Mouse (Mus musculus): Measurements from ENCODE around the gene Mtg2. TPM values are rescaled to one million over a fixed set of nuclear protein-coding genes. Genes with fewer than 3 reads are reported as not detected.
A peak's percentile ranks its signal among the peaks of the same experiment; 100 is the strongest.

Gene Mtg2
- polyA plus RNA-seq, 1 experiment from 2014 or later, result 27.8 TPM

DNA sequence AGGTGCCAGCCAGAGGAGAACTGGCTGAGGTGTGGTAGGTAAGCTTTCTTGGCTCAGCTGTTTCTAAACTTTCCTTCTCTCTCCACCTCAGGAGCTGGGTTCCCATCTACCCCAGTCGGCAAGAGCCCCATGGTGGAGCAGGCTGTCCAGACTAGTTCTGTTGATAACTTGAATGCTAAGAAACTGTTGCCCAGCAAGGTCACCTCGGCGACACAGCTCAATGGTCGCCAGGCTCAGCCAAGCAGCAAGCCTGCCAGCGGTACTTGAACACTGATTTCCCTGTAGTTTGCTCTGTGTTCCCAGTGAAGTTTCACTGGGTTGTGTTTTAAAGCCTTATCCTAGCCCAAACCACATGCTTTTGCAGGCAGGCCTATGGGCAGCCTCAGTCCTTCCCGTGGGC lies 39.1 kb upstream of the Mtg2 start:
- Histone ChIP-seq H3K36me3 (ENCODE audit: control insufficient read depth, insufficient read depth, low read length) (peaks cover 67% of the 10 kb centered on the region), H3K27ac (ENCODE audit: low read length) (no peak overlapping the region), H3K9me3 (ENCODE audit: control insufficient read depth, low read depth, low read length) (no peaks in the 10 kb centered on the region), H3K4me3 (ENCODE audit: low read depth, low read length) (no peak overlapping the region), H3K27me3 (ENCODE audit: control insufficient read depth, insufficient read depth, low read length) (no peaks in the 10 kb centered on the region), H3K9ac (replicated peaks; ENCODE audit: low read depth, low read length) (no peak overlapping the region), H3K4me1 (ENCODE audit: control insufficient read depth, insufficient read depth, low read length) (peaks cover 18% of the 10 kb centered on the region), H3K4me2 (replicated peaks; ENCODE audit: low read depth, low read length) (no peak overlapping the region)
- 92% methylated on average over 6 of the region's 6 CpGs for WGBS
- no peak for ATAC-seq (ENCODE audit: insufficient number of reproducible peaks, insufficient read depth, low FRiP score, low read depth)

DNA sequence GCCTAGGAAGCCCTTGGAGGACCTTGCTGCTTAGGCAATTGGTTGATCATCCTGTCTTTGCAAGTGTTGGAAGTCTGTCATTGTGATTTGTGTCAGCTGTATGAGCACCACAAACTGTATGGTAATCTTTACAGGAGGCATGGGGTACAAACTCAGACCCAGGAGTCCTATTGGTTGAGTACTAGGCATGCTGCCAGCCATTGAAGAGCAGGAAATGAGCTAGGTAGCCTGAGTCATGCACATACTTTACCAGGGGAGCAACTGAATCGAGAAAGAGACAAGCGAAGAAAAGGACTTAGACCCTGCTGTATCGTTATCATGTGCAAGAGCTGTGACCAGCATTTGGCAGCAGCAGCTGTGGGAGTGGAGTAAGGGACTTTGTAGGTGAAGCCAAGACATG lies 37.5 kb upstream of the Mtg2 start:
- Histone ChIP-seq H3K9me3 (ENCODE audit: control insufficient read depth, low read depth, low read length) (no peaks in the 10 kb centered on the region), H3K36me3 (ENCODE audit: control insufficient read depth, insufficient read depth, low read length) (peaks cover 75% of the 10 kb centered on the region), H3K4me3 (ENCODE audit: low read depth, low read length) (no peak overlapping the region), H3K9ac (replicated peaks; ENCODE audit: low read depth, low read length) (no peak overlapping the region), H3K4me1 (ENCODE audit: control insufficient read depth, insufficient read depth, low read length) (peaks cover 2% of the 10 kb centered on the region; the same call in 1 of the 2 replicates), H3K4me2 (replicated peaks; ENCODE audit: low read depth, low read length) (no peak overlapping the region), H3K27ac (ENCODE audit: low read length) (no peak overlapping the region), H3K27me3 (ENCODE audit: control insufficient read depth, insufficient read depth, low read length) (no peaks in the 10 kb centered on the region)
- WGBS, result 86% methylated on average over 3 of the region's 3 CpGs
- no peak for ATAC-seq (ENCODE audit: insufficient number of reproducible peaks, insufficient read depth, low FRiP score, low read depth)

- Histone ChIP-seq H3K4me1 (ENCODE audit: control insufficient read depth, insufficient read depth, low read length) (no peaks in the 10 kb centered on the region), H3K36me3 (ENCODE audit: control insufficient read depth, insufficient read depth, low read length) (peaks cover 76% of the 10 kb centered on the region), H3K27me3 (ENCODE audit: control insufficient read depth, insufficient read depth, low read length) (no peaks in the 10 kb centered on the region), H3K9me3 (ENCODE audit: control insufficient read depth, low read depth, low read length) (no peaks in the 10 kb centered on the region), H3K9ac (replicated peaks; ENCODE audit: low read depth, low read length) (no peak overlapping the region), H3K4me2 (replicated peaks; ENCODE audit: low read depth, low read length) (no peak overlapping the region), H3K4me3 (ENCODE audit: low read depth, low read length) (no peak overlapping the region), H3K27ac (ENCODE audit: low read length) (no peak overlapping the region)
- 0 out of 2 replicates have a peak, but pooled peaks have one; percentile 30 for ATAC-seq (ENCODE audit: insufficient number of reproducible peaks, insufficient read depth, low FRiP score, low read depth)
- WGBS, result 71% methylated on average over 3 of the region's 3 CpGs
These were observed 36.4 kb upstream of the Mtg2 start for GRCm38 (mm10) chr2:180033956-180034355.

GRCm38 (mm10) chr2:180034753-180035152 lies 35.6 kb upstream of the Mtg2 start:
- peaks cover 70% of the 10 kb centered on the region for H3K36me3 ChIP-seq (ENCODE audit: control insufficient read depth, insufficient read depth, low read length)
- 65% methylated on average over 5 of the region's 5 CpGs for WGBS

GRCm38 (mm10) chr2:180040406-180040805 lies 30.0 kb upstream of the Mtg2 start:
- peaks cover 22% of the 10 kb centered on the region for H3K4me1 ChIP-seq (ENCODE audit: control insufficient read depth, insufficient read depth, low read length)

More at GRCm38 (mm10) chr2:180034753-180035152, 35.6 kb upstream of the Mtg2 start:
- Histone ChIP-seq H3K4me1 (ENCODE audit: control insufficient read depth, insufficient read depth, low read length) (no peaks in the 10 kb centered on the region), H3K4me3 (ENCODE audit: low read depth, low read length) (no peak overlapping the region), H3K9ac (replicated peaks; ENCODE audit: low read depth, low read length) (no peak overlapping the region), H3K4me2 (replicated peaks; ENCODE audit: low read depth, low read length) (no peak overlapping the region), H3K27ac (ENCODE audit: low read length) (no peak overlapping the region), H3K9me3 (ENCODE audit: control insufficient read depth, low read depth, low read length) (no peaks in the 10 kb centered on the region), H3K27me3 (ENCODE audit: control insufficient read depth, insufficient read depth, low read length) (no peaks in the 10 kb centered on the region)
- ATAC-seq (ENCODE audit: insufficient number of reproducible peaks, insufficient read depth, low FRiP score, low read depth), result no peak

GRCm38 (mm10) chr2:180041577-180042255 lies 28.7 kb upstream of the Mtg2 start:
- under 1% methylated on average over 52 of the region's 66 CpGs for WGBS
- Histone ChIP-seq H3K27ac (ENCODE audit: low read length) (peak overlapping the region; percentile 89), H3K9me3 (ENCODE audit: control insufficient read depth, low read depth, low read length) (no peaks in the 10 kb centered on the region), H3K4me2 (replicated peaks; ENCODE audit: low read depth, low read length) (peak overlapping the region; percentile 69), H3K4me1 (ENCODE audit: control insufficient read depth, insufficient read depth, low read length) (peaks cover 22% of the 10 kb centered on the region), H3K27me3 (ENCODE audit: control insufficient read depth, insufficient read depth, low read length) (no peaks in the 10 kb centered on the region), H3K36me3 (ENCODE audit: control insufficient read depth, insufficient read depth, low read length) (peaks cover 18% of the 10 kb centered on the region), H3K4me3 (ENCODE audit: low read depth, low read length) (peak overlapping the region; percentile 99), H3K9ac (replicated peaks; ENCODE audit: low read depth, low read length) (peak overlapping the region; percentile 84)
- peak; percentile 48 for ATAC-seq (ENCODE audit: insufficient number of reproducible peaks, insufficient read depth, low FRiP score, low read depth)

More at GRCm38 (mm10) chr2:180040406-180040805, 30.0 kb upstream of the Mtg2 start:
- Histone ChIP-seq H3K27me3 (ENCODE audit: control insufficient read depth, insufficient read depth, low read length) (no peaks in the 10 kb centered on the region), H3K9ac (replicated peaks; ENCODE audit: low read depth, low read length) (no peak overlapping the region), H3K36me3 (ENCODE audit: control insufficient read depth, insufficient read depth, low read length) (peaks cover 31% of the 10 kb centered on the region), H3K4me2 (replicated peaks; ENCODE audit: low read depth, low read length) (peak overlapping the region; percentile 69; the same call in 1 of the 2 replicates), H3K4me3 (ENCODE audit: low read depth, low read length) (no peak overlapping the region), H3K27ac (ENCODE audit: low read length) (no peak overlapping the region), H3K9me3 (ENCODE audit: control insufficient read depth, low read depth, low read length) (no peaks in the 10 kb centered on the region)
- ATAC-seq (ENCODE audit: insufficient number of reproducible peaks, insufficient read depth, low FRiP score, low read depth), result no peak
- WGBS, result 50% methylated on average over 6 of the region's 6 CpGs

DNA sequence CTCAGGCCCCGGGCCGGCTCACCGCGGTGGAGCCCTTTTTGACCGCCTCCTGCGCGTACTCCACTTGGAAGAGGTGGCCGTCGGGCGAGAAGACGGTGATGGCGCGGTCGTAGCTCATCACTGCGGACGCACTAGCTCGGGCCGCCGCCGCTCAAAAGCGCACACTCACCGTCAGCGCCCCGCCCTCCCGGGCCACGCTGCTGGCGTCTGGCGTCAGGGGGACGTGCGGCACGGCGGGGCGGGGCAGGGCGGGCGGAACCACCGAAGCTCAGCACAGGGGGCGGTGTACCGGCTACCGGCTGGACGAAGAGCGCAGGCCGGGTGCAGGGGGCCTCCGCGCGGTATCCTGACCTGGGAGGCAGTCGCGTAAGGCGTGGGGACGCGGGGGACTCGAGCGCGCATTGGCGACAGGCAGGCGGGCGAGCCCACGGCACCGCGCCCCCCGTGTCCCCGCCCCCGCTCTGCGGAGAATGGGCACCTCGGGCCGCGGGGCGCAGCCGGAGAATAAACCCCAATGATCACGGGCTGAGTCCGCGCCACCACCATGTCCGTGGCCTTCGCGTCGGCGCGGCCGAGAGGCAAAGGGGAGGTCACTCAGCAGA lies 28.0 kb upstream of the Mtg2 start, which contains the start of the genes Psma7 and Ss18l1:
TSS of gene Psma7 (minus strand) at position 178 of the 602 bp plus-strand sequence.
TSS of gene Ss18l1 (plus strand) at position 254 of the 602 bp plus-strand sequence.
- H3K4me3 ChIP-seq (ENCODE audit: low read depth, low read length), result peak within 1 kb of the TSS; percentile 99
- WGBS, result under 1% methylated on average over 75 of the region's 78 CpGs
- no peaks in the 10 kb centered on the region for H3K27me3 ChIP-seq (ENCODE audit: control insufficient read depth, insufficient read depth, low read length)
- H3K9ac ChIP-seq (replicated peaks; ENCODE audit: low read depth, low read length), result peak within 1 kb of the TSS; percentile 84
- H3K4me2 ChIP-seq (replicated peaks; ENCODE audit: low read depth, low read length), result peak within 1 kb of the TSS; percentile 88
- ATAC-seq (ENCODE audit: insufficient number of reproducible peaks, insufficient read depth, low FRiP score, low read depth), result peak; percentile 94
- H3K4me1 ChIP-seq (ENCODE audit: control insufficient read depth, insufficient read depth, low read length), result peaks cover 22% of the 10 kb centered on the region
- H3K27ac ChIP-seq (ENCODE audit: low read length), result peak within 1 kb of the TSS; percentile 89
- H3K9me3 ChIP-seq (ENCODE audit: control insufficient read depth, low read depth, low read length), result no peaks in the 10 kb centered on the region
- peaks cover 11% of the 10 kb centered on the region for H3K36me3 ChIP-seq (ENCODE audit: control insufficient read depth, insufficient read depth, low read length)

GRCm38 (mm10) chr2:180042858-180043515 lies 27.4 kb upstream of the Mtg2 start:
- no peaks in the 10 kb centered on the region for H3K9me3 ChIP-seq (ENCODE audit: control insufficient read depth, low read depth, low read length)
- under 1% methylated on average over 66 of the region's 66 CpGs for WGBS
- peak; percentile 43 for ATAC-seq (ENCODE audit: insufficient number of reproducible peaks, insufficient read depth, low FRiP score, low read depth)
- H3K4me3 ChIP-seq (ENCODE audit: low read depth, low read length), result peak overlapping the region; percentile 99
- H3K27ac ChIP-seq (ENCODE audit: low read length), result peak overlapping the region; percentile 89
- peak overlapping the region; percentile 88 for H3K4me2 ChIP-seq (replicated peaks; ENCODE audit: low read depth, low read length)
- peaks cover 22% of the 10 kb centered on the region for H3K4me1 ChIP-seq (ENCODE audit: control insufficient read depth, insufficient read depth, low read length)
- H3K36me3 ChIP-seq (ENCODE audit: control insufficient read depth, insufficient read depth, low read length), result peaks cover 11% of the 10 kb centered on the region
- no peaks in the 10 kb centered on the region for H3K27me3 ChIP-seq (ENCODE audit: control insufficient read depth, insufficient read depth, low read length)
- peak overlapping the region; percentile 84 for H3K9ac ChIP-seq (replicated peaks; ENCODE audit: low read depth, low read length)

Data from stomach, embryonic 14.5 days (tissue).